Mouse (Mus musculus) splenic B cell, adult 2 months (primary cell): ENCODE data around the gene Folr2.

ENCODE experiments used
- DNase-seq: peaks from one replicate; pipeline ENCODE4 v3.0.0-alpha.2; 2011; ENCODE audit warnings: low read depth, low spot score
- H3K27me3 ChIP-seq: 2 replicates; pipeline ENCODE4 v1.6.1; 2012; ENCODE audit warnings: mild to moderate bottlenecking, low read length, moderate library complexity, mixed read lengths; ENCODE audit not compliant: control insufficient read depth, poor library complexity, insufficient read depth, severe bottlenecking
- H3K36me3 ChIP-seq: 2 replicates; pipeline ENCODE4 v1.6.1; 2012; ENCODE audit warnings: mild to moderate bottlenecking, low read length, moderate library complexity, mixed read lengths; ENCODE audit not compliant: control insufficient read depth, poor library complexity, insufficient read depth, severe bottlenecking

The Folr2 gene

GRCm38 (mm10) chr7:101857094-101857493 is at the start of gene Folr2:
Gene Folr2, minus strand, starts transcription at chr7:101857194.
- no peaks in the 10 kb centered on the region for H3K27me3 ChIP-seq
- no peak for DNase-seq
- H3K36me3 ChIP-seq: no peaks in the 10 kb centered on the region

- peak; percentile 45 for DNase-seq
- H3K27me3 ChIP-seq: no peaks in the 10 kb centered on the region
- H3K36me3 ChIP-seq: peaks cover 3% of the 10 kb centered on the region; the same call in 1 of the 2 replicates
Measured at GRCm38 (mm10) chr7:101906696-101907095, 49.7 kb upstream of the Folr2 start.

- no peak for DNase-seq
- H3K27me3 ChIP-seq: no peaks in the 10 kb centered on the region
- H3K36me3 ChIP-seq: 0 out of 2 replicates have a peak, but pooled peaks cover 3% of the 10 kb centered on the region
Measured at GRCm38 (mm10) chr7:101906287-101906681, 49.3 kb upstream of the Folr2 start, which contains the start of gene Tomt. Gene Tomt, minus strand, starts transcription at chr7:101906359.

GRCm38 (mm10) chr7:101905561-101906286 is 48.7 kb upstream of the Folr2 start, which contains the start of gene Lamtor1:
Gene Lamtor1, plus strand, starts transcription at chr7:101905904.
- DNase-seq: peak; percentile 99
- H3K27me3 ChIP-seq: no peaks in the 10 kb centered on the region
- 0 out of 2 replicates have a peak, but pooled peaks cover 3% of the 10 kb centered on the region for H3K36me3 ChIP-seq

- no peak for DNase-seq
- no peaks in the 10 kb centered on the region; the same call in 1 of the 2 replicates for H3K36me3 ChIP-seq
- no peaks in the 10 kb centered on the region for H3K27me3 ChIP-seq
Measured at GRCm38 (mm10) chr7:101902846-101903245, 45.9 kb upstream of the Folr2 start.

GRCm38 (mm10) chr7:101901969-101902368 is 45.0 kb upstream of the Folr2 start:
- H3K27me3 ChIP-seq: no peaks in the 10 kb centered on the region
- no peak for DNase-seq
- H3K36me3 ChIP-seq: no peaks in the 10 kb centered on the region; the same call in 1 of the 2 replicates

GRCm38 (mm10) chr7:101900331-101901097 is 43.5 kb upstream of the Folr2 start:
- DNase-seq: no peak
- no peaks in the 10 kb centered on the region for H3K27me3 ChIP-seq

GRCm38 (mm10) chr7:101896104-101897066 is 39.4 kb upstream of the Folr2 start:
- Histone ChIP-seq H3K27me3 (no peaks in the 10 kb centered on the region), H3K36me3 (no peaks in the 10 kb centered on the region; the same call in 1 of the 2 replicates)
- peak; percentile 99 for DNase-seq

More at GRCm38 (mm10) chr7:101900331-101901097, 43.5 kb upstream of the Folr2 start:
- H3K36me3 ChIP-seq: no peaks in the 10 kb centered on the region; the same call in 1 of the 2 replicates

GRCm38 (mm10) chr7:101895695-101896094 is 38.7 kb upstream of the Folr2 start:
- DNase-seq: no peak
- Histone ChIP-seq H3K27me3 (no peaks in the 10 kb centered on the region), H3K36me3 (no peaks in the 10 kb centered on the region; the same call in 1 of the 2 replicates)

GRCm38 (mm10) chr7:101888460-101888859 is 31.5 kb upstream of the Folr2 start:
- Histone ChIP-seq H3K27me3 (no peaks in the 10 kb centered on the region), H3K36me3 (no peaks in the 10 kb centered on the region)
- DNase-seq: no peak

- Histone ChIP-seq H3K36me3 (no peaks in the 10 kb centered on the region), H3K27me3 (no peaks in the 10 kb centered on the region)
- DNase-seq: no peak
Measured at GRCm38 (mm10) chr7:101886274-101886673, 29.3 kb upstream of the Folr2 start.

- Histone ChIP-seq H3K27me3 (no peaks in the 10 kb centered on the region), H3K36me3 (no peaks in the 10 kb centered on the region)
- DNase-seq: no peak
Measured at GRCm38 (mm10) chr7:101884160-101884559, 27.2 kb upstream of the Folr2 start.

GRCm38 (mm10) chr7:101882413-101883154 is 25.6 kb upstream of the Folr2 start:
- no peaks in the 10 kb centered on the region for H3K36me3 ChIP-seq
- DNase-seq: no peak
- no peaks in the 10 kb centered on the region for H3K27me3 ChIP-seq
